Mouse (Mus musculus): Measurements from ENCODE around the gene Nek8. TPM values are rescaled to one million over a fixed set of nuclear protein-coding genes. Genes with fewer than 3 reads are reported as not detected.

Gene Nek8
- polyA plus RNA-seq, 1 experiment from 2014 or later, result 18.3 TPM

GRCm38 (mm10) chr11:78172748-78173383 is 3.6 kb downstream of the Nek8 start:
- H3K4me2 ChIP-seq, result no peak overlapping the region
- no peaks in the 10 kb centered on the region for H3K9me3 ChIP-seq
- WGBS, result 81% methylated on average over 19 of the region's 19 CpGs
- no peaks in the 10 kb centered on the region for H3K27me3 ChIP-seq
- no peak overlapping the region for H3K27ac ChIP-seq
- ATAC-seq (ENCODE audit: insufficient number of reproducible peaks, insufficient read depth, low FRiP score, low TSS enrichment, low read depth), result no peak
- no peak overlapping the region for H3K9ac ChIP-seq (replicated peaks)
- peaks cover 20% of the 10 kb centered on the region for H3K36me3 ChIP-seq
- no peak overlapping the region for H3K4me3 ChIP-seq (replicated peaks)
- H3K4me1 ChIP-seq (replicated peaks), result peaks cover 11% of the 10 kb centered on the region; the same call in 1 of the 2 replicates

- Histone ChIP-seq H3K27ac (no peak overlapping the region), H3K9ac (replicated peaks) (no peak overlapping the region), H3K9me3 (no peaks in the 10 kb centered on the region), H3K4me3 (replicated peaks) (no peak overlapping the region), H3K4me1 (replicated peaks) (peaks cover 6% of the 10 kb centered on the region; the same call in 1 of the 2 replicates), H3K27me3 (no peaks in the 10 kb centered on the region), H3K36me3 (peaks cover 20% of the 10 kb centered on the region), H3K4me2 (no peak overlapping the region)
- no peak for ATAC-seq (ENCODE audit: insufficient number of reproducible peaks, insufficient read depth, low FRiP score, low TSS enrichment, low read depth)
- 81% methylated on average over 16 of the region's 16 CpGs for WGBS
Observed at GRCm38 (mm10) chr11:78172034-78172747, 4.3 kb downstream of the Nek8 start.

GRCm38 (mm10) chr11:78171328-78171727 is 5.1 kb downstream of the Nek8 start:
- no peak overlapping the region for H3K4me3 ChIP-seq (replicated peaks)
- peaks cover 9% of the 10 kb centered on the region for H3K4me1 ChIP-seq (replicated peaks)
- no peak for ATAC-seq (ENCODE audit: insufficient number of reproducible peaks, insufficient read depth, low FRiP score, low TSS enrichment, low read depth)
- H3K36me3 ChIP-seq, result peaks cover 20% of the 10 kb centered on the region
- H3K27ac ChIP-seq, result no peak overlapping the region
- H3K27me3 ChIP-seq, result no peaks in the 10 kb centered on the region
- 80% methylated on average over 4 of the region's 4 CpGs for WGBS
- no peak overlapping the region for H3K9ac ChIP-seq (replicated peaks)
- no peak overlapping the region for H3K4me2 ChIP-seq
- no peaks in the 10 kb centered on the region for H3K9me3 ChIP-seq

- no peak overlapping the region for H3K4me2 ChIP-seq
- peaks cover 16% of the 10 kb centered on the region for H3K4me1 ChIP-seq (replicated peaks)
- no peak overlapping the region for H3K4me3 ChIP-seq (replicated peaks)
- ATAC-seq (ENCODE audit: insufficient number of reproducible peaks, insufficient read depth, low FRiP score, low TSS enrichment, low read depth), result no peak
- 0 out of 2 replicates have a peak overlapping the region, but pooled peaks have one; percentile 12 for H3K27ac ChIP-seq
- H3K9ac ChIP-seq (replicated peaks), result no peak overlapping the region
- WGBS, result 90% methylated on average over 15 of the region's 15 CpGs
- H3K27me3 ChIP-seq, result no peaks in the 10 kb centered on the region
- H3K9me3 ChIP-seq, result no peaks in the 10 kb centered on the region
- peaks cover 20% of the 10 kb centered on the region for H3K36me3 ChIP-seq
Observed at GRCm38 (mm10) chr11:78170306-78170705, 6.2 kb downstream of the Nek8 start.

GRCm38 (mm10) chr11:78168541-78169468 is 7.7 kb downstream of the Nek8 start:
- Histone ChIP-seq H3K4me3 (replicated peaks) (no peak overlapping the region), H3K9me3 (no peaks in the 10 kb centered on the region), H3K27ac (no peak overlapping the region), H3K4me2 (no peak overlapping the region), H3K4me1 (replicated peaks) (peaks cover 17% of the 10 kb centered on the region), H3K9ac (replicated peaks) (no peak overlapping the region), H3K27me3 (no peaks in the 10 kb centered on the region), H3K36me3 (peaks cover 20% of the 10 kb centered on the region)
- ATAC-seq (ENCODE audit: insufficient number of reproducible peaks, insufficient read depth, low FRiP score, low TSS enrichment, low read depth), result no peak
- WGBS, result 65% methylated on average over 19 of the region's 19 CpGs

- WGBS, result 91% methylated on average over 14 of the region's 14 CpGs
- Histone ChIP-seq H3K9me3 (no peaks in the 10 kb centered on the region), H3K4me1 (replicated peaks) (peaks cover 31% of the 10 kb centered on the region), H3K27ac (no peak overlapping the region), H3K27me3 (no peaks in the 10 kb centered on the region), H3K9ac (replicated peaks) (no peak overlapping the region), H3K4me3 (replicated peaks) (no peak overlapping the region), H3K36me3 (peaks cover 26% of the 10 kb centered on the region), H3K4me2 (no peak overlapping the region)
- no peak for ATAC-seq (ENCODE audit: insufficient number of reproducible peaks, insufficient read depth, low FRiP score, low TSS enrichment, low read depth)
Observed at GRCm38 (mm10) chr11:78167257-78167959, 9.1 kb downstream of the Nek8 start.

GRCm38 (mm10) chr11:78166640-78167039 is 9.8 kb downstream of the Nek8 start:
- no peaks in the 10 kb centered on the region for H3K27me3 ChIP-seq
- no peaks in the 10 kb centered on the region for H3K9me3 ChIP-seq
- peaks cover 37% of the 10 kb centered on the region for H3K4me1 ChIP-seq (replicated peaks)
- peaks cover 28% of the 10 kb centered on the region for H3K36me3 ChIP-seq
- no peak overlapping the region for H3K4me3 ChIP-seq (replicated peaks)
- no peak overlapping the region for H3K9ac ChIP-seq (replicated peaks)
- no peak overlapping the region for H3K27ac ChIP-seq
- ATAC-seq (ENCODE audit: insufficient number of reproducible peaks, insufficient read depth, low FRiP score, low TSS enrichment, low read depth), result no peak
- 66% methylated on average over 6 of the region's 6 CpGs for WGBS
- H3K4me2 ChIP-seq, result no peak overlapping the region

GRCm38 (mm10) chr11:78166161-78166560 is 10.3 kb downstream of the Nek8 start:
- peak overlapping the region; percentile 100 for H3K4me3 ChIP-seq (replicated peaks)
- 42% methylated on average over 4 of the region's 4 CpGs for WGBS
- H3K4me2 ChIP-seq, result peak overlapping the region; percentile 90
- H3K4me1 ChIP-seq (replicated peaks), result peaks cover 40% of the 10 kb centered on the region
- H3K27me3 ChIP-seq, result no peaks in the 10 kb centered on the region
- peaks cover 32% of the 10 kb centered on the region for H3K36me3 ChIP-seq
- no peak for ATAC-seq (ENCODE audit: insufficient number of reproducible peaks, insufficient read depth, low FRiP score, low TSS enrichment, low read depth)
- peak overlapping the region; percentile 91 for H3K27ac ChIP-seq
- H3K9ac ChIP-seq (replicated peaks), result peak overlapping the region; percentile 99; the same call in 1 of the 2 replicates
- no peaks in the 10 kb centered on the region for H3K9me3 ChIP-seq

GRCm38 (mm10) chr11:78165761-78166109 is 10.7 kb downstream of the Nek8 start:
- H3K4me3 ChIP-seq (replicated peaks), result peak overlapping the region; percentile 100
- 0 out of 2 replicates have a peak, but pooled peaks have one; percentile 0 for ATAC-seq (ENCODE audit: insufficient number of reproducible peaks, insufficient read depth, low FRiP score, low TSS enrichment, low read depth)
- H3K4me1 ChIP-seq (replicated peaks), result peaks cover 41% of the 10 kb centered on the region
- peak overlapping the region; percentile 99 for H3K9ac ChIP-seq (replicated peaks)
- no peaks in the 10 kb centered on the region for H3K9me3 ChIP-seq
- H3K36me3 ChIP-seq, result peaks cover 32% of the 10 kb centered on the region
- WGBS, result 3% methylated on average over 16 of the region's 16 CpGs
- H3K4me2 ChIP-seq, result peak overlapping the region; percentile 90
- H3K27me3 ChIP-seq, result no peaks in the 10 kb centered on the region
- H3K27ac ChIP-seq, result peak overlapping the region; percentile 91

- Histone ChIP-seq H3K27me3 (no peaks in the 10 kb centered on the region), H3K36me3 (peaks cover 32% of the 10 kb centered on the region), H3K4me1 (replicated peaks) (peaks cover 47% of the 10 kb centered on the region), H3K27ac (peak within 1 kb of the TSS; percentile 100), H3K4me3 (replicated peaks) (peak within 1 kb of the TSS; percentile 100), H3K9me3 (no peaks in the 10 kb centered on the region), H3K9ac (replicated peaks) (peak within 1 kb of the TSS; percentile 99), H3K4me2 (peak within 1 kb of the TSS; percentile 90)
- under 1% methylated on average over 61 of the region's 78 CpGs for WGBS
- ATAC-seq (ENCODE audit: insufficient number of reproducible peaks, insufficient read depth, low FRiP score, low TSS enrichment, low read depth), result peak; percentile 64
Observed at GRCm38 (mm10) chr11:78164924-78165760, 11.3 kb downstream of the Nek8 start, which contains the start of gene Traf4. Traf4 (minus strand) TSS chr11:78165589.
